Mouse (Mus musculus) testis, adult 2 months (tissue): ENCODE measurements around the gene Fgd4. TPM values are rescaled to one million over a fixed set of nuclear protein-coding genes. Genes with fewer than 3 reads are reported as not detected.

Experiments used
- H3K27ac ChIP-seq: fragments of 200-500 bp; 2 replicates; pipeline ENCODE4 v1.5.1; 2012; ENCODE audit warnings: low read depth, low read length; ENCODE audit not compliant: control insufficient read depth, insufficient read depth
- H3K27me3 ChIP-seq: fragments of 200-500 bp; 2 replicates; pipeline ENCODE4 v1.6.1; 2012; ENCODE audit warnings: mild to moderate bottlenecking, low read length, moderate library complexity; ENCODE audit not compliant: control insufficient read depth, insufficient read depth
- H3K36me3 ChIP-seq: fragments of 200-500 bp; 2 replicates; pipeline ENCODE4 v1.6.1; 2012; ENCODE audit warnings: mild to moderate bottlenecking, low read length; ENCODE audit not compliant: control insufficient read depth, insufficient read depth
- H3K4me1 ChIP-seq: fragments of 200-500 bp; 2 replicates; pipeline ENCODE4 v1.6.1; 2012; ENCODE audit warnings: low read length; ENCODE audit not compliant: control insufficient read depth, insufficient read depth
- H3K4me3 ChIP-seq: fragments of 200-500 bp; 2 replicates; pipeline ENCODE4 v1.5.1; 2012; ENCODE audit warnings: low read depth, mild to moderate bottlenecking, low read length, moderate library complexity, mixed read lengths; ENCODE audit not compliant: control insufficient read depth
- CTCF ChIP-seq: fragments of 200-500 bp; IDR thresholded peaks from 2 replicates; pipeline ENCODE4 v1.5.1; 2012; ENCODE audit warnings: low read depth, mild to moderate bottlenecking, inconsistent platforms, low read length, moderate library complexity; ENCODE audit not compliant: control insufficient read depth, insufficient read depth, insufficient replicate concordance
- POLR2A ChIP-seq: fragments of 200-500 bp; IDR thresholded peaks from 2 replicates; pipeline ENCODE4 v1.6.1; 2012; ENCODE audit warnings: low read depth, mild to moderate bottlenecking, inconsistent platforms, low read length, moderate library complexity; ENCODE audit not compliant: control insufficient read depth
- polyA plus RNA-seq: library from polyadenylated mRNA; depleted of rRNA; stranded (reverse); fragments of >200 nt; gene quantifications from 2 replicates; pipeline ENCODE4 v1.2.3, GENCODE M21; 2012; rRNA removed

Fgd4 gene
- 0.70 and 1.0 TPM in 2 replicates for polyA plus RNA-seq

DNA sequence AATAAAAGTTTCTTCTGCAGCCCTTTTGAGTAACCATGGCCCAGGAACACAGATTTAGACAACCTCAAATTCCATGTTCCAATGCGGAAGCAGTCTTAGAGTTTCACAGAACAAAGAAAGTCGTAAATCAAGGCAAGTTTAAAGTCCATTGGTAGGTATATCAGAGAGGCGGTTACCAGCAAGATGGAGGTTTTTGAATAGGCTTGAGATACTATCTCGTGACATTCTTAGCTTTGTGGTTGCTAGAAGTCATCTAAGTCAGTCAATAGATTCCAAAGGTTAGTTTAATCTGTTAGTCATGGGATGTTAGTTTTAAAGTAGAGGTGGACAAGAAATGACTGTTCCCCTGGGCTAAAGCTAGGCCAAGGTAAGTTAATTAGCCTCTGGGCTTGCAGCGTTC, at the start of gene Fgd4:
TSS of gene Fgd4 (minus strand) at position 89 of the 400 bp plus-strand sequence.
- no peaks in the 10 kb centered on the region for H3K27me3 ChIP-seq
- TF ChIP-seq CTCF = no peak
- no peak for TF ChIP-seq POLR2A
- no peaks in the 10 kb centered on the region for H3K4me1 ChIP-seq
- H3K27ac ChIP-seq = peak within 1 kb of the TSS; percentile 3; the same call in 1 of the 2 replicates
- peak within 1 kb of the TSS; percentile 78 for H3K4me3 ChIP-seq
- H3K36me3 ChIP-seq = no peaks in the 10 kb centered on the region

DNA sequence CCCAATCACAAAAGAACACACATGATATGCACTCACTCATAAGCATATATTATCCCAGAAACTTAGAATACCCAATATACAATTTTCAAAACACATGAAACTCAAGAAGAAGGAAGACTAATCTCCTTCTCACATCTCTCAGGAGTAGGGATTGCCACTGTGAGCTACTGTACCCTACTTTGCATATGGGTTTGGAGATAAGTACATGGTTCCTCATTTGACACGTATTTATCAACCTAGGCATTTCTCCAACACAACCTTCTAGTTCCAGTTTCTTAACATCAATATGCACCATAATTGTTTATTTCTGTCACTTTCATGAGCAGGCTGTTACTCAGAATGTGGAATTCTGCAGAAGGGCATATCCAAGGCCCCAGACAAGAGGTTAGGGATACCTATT, 44.8 kb upstream of the Fgd4 start:
- TF ChIP-seq CTCF = no peak
- no peak for TF ChIP-seq POLR2A
- no peaks in the 10 kb centered on the region for H3K27me3 ChIP-seq
- H3K27ac ChIP-seq = no peak overlapping the region
- H3K36me3 ChIP-seq = no peaks in the 10 kb centered on the region
- no peaks in the 10 kb centered on the region for H3K4me1 ChIP-seq
- H3K4me3 ChIP-seq = no peak overlapping the region

DNA sequence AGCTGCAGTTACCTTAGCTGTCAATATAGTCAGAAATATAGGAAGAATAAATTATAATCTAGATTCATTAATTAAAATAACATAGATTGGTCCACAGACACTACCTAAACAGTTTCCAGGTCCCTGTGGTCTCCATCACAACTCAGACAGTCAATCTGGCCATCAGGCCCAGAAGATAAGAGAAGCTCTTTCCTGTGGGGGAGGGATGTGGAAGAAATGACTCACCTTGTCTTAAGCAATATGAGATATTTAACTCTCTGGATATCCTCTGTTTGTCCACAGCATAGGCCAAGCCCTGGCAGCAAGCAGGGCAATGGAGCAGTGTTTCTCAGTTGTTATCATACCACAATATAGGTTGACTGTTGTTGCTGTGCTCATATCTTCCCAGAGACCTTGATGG, 33.4 kb upstream of the Fgd4 start:
- H3K36me3 ChIP-seq = no peaks in the 10 kb centered on the region
- no peak overlapping the region for H3K4me3 ChIP-seq
- H3K27ac ChIP-seq = no peak overlapping the region
- no peaks in the 10 kb centered on the region for H3K4me1 ChIP-seq
- TF ChIP-seq CTCF (no peak), POLR2A (no peak)
- no peaks in the 10 kb centered on the region for H3K27me3 ChIP-seq

DNA sequence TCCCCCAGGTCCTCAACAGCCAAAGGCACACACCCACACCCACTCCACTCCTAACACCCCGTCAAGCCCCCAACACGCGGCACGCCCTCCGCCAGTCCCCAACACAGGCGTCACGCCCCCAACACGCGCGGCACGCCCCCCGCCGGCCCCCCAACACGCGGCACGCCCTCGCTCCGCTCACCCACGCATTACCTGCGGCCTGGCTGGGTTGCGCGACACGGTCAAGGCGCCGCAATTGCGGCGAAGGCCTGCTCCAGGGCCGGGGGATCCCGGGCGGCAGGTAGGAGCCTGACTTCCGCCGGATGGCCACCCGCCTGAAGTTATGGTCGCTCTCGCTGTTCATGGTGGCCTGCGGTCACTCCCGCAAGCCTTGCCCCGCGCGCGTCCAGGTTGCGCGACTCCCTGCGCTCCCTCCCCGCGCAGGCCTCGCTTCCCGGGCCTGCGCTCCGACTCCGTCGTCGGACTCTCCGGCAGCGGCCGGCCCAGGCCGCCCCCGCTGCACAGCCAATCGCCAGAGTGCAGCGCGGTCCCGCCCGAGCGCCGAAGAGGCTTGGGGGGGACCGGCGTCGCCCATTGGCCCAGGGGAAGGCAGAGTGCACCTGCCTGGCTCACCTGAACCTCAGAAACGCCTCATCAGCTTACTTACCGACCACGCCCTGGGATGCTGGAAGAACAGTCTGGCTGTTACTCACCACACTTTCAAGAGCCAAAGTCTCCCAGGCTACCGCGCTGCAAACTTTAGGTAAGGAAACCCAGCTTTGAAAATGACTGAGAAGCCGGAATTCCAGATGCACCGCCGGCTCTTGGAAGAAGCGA, 555 bp downstream of the Fgd4 start:
- TF ChIP-seq CTCF (no peak), POLR2A (0 out of 2 replicates have a peak, but pooled peaks have one; percentile 10)
- H3K27ac ChIP-seq = peak overlapping the region; percentile 3; the same call in 1 of the 2 replicates
- H3K27me3 ChIP-seq = no peaks in the 10 kb centered on the region
- H3K4me1 ChIP-seq = no peaks in the 10 kb centered on the region
- peak overlapping the region; percentile 78 for H3K4me3 ChIP-seq
- no peaks in the 10 kb centered on the region for H3K36me3 ChIP-seq

DNA sequence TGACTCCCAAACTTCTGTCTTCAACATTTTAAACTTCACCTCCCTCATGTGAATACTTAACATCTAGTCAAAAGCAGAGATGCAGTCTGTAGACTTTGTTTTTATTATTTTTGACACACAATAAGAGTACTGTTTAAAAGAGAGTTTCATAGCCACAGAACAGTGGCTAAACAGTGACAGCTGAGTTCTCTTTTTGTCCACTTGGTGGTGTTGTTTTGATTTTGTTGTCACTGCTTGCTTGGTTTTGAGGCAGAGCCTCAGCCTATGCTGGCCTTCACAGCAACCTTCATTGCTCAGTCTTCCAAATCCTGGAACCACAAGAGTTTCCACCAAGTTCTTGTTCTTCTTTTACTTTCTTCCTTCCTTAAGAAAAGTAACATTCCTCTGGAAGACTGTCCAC, 3.8 kb downstream of the Fgd4 start:
- Histone ChIP-seq H3K36me3 (no peaks in the 10 kb centered on the region), H3K4me3 (no peak overlapping the region), H3K27ac (no peak overlapping the region), H3K27me3 (no peaks in the 10 kb centered on the region), H3K4me1 (no peaks in the 10 kb centered on the region)
- TF ChIP-seq POLR2A (no peak), CTCF (no peak)

DNA sequence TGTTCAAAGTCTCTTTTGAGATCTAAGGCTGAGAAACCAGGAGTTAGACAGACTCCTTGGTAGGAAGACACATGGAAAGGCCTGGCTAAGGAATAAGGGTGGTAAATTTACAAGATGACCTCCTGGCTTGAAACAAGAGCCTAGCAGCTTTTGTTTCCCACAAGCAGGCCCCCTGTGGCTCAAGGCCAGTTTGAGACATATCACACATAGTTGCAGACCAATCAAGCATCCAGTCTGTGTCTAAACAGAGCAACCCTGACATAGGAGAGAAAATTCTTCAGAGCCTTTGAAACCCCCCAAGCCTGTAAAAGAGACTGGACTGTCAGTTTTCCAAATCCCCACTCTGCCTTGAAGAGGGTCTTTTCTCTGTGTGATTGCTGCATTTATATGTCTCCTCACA, 7.7 kb downstream of the Fgd4 start:
- Histone ChIP-seq H3K27me3 (no peaks in the 10 kb centered on the region), H3K27ac (no peak overlapping the region), H3K4me3 (no peak overlapping the region), H3K4me1 (no peaks in the 10 kb centered on the region), H3K36me3 (no peaks in the 10 kb centered on the region)
- TF ChIP-seq CTCF (no peak), POLR2A (no peak)

DNA sequence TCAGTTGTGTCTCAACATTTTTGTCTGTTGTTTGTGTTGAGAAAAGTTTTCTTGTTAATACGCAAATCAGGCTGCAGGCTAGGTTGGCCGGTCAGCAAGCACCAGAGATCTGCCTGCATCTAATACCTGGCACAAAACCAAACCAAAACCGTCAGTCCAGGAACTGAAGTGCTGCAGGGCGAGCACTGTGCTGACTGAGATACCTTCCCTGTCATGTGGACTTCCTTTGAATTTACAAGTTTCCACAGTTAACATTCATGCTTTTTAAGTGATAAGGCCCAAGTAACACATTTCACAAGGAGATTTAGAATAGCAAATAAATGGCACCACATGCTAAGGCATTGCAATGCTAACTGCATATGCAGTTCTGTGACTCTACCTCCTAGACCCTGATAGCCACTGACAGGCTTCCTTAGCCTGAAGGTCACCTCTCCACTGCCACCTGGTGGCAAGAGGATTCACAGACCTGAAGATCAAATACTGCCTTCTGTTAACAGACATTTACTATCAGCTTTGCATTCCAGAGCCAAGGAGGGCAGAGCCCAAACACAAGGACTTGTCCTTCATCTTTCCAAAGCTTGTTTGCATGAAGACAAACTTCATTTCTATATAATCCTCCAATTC, 15.8 kb downstream of the Fgd4 start:
- Histone ChIP-seq H3K4me3 (no peak overlapping the region), H3K36me3 (no peaks in the 10 kb centered on the region), H3K27ac (no peak overlapping the region), H3K4me1 (no peaks in the 10 kb centered on the region), H3K27me3 (no peaks in the 10 kb centered on the region)
- TF ChIP-seq POLR2A (no peak), CTCF (peak; percentile 42; the same call in 1 of the 2 replicates)
